Mouse (Mus musculus): Measurements from ENCODE around the gene Ppp1r35.

- TF ChIP-seq CTCF (IDR thresholded peaks at IDR 0.05; ENCODE audit: low read depth, low read length) (no peak), EP300 (IDR thresholded peaks at IDR 0.05; ENCODE audit: insufficient read depth, low read depth, low read length) (no peak)
These were observed 36.6 kb upstream of the Ppp1r35 start for GRCm38 (mm10) chr5:137742048-137742447.

Measured in ES-Bruce4 (cell line).